Comparison of ENCODE assay signal across 9 mouse cellular contexts in the genomic region with DNA sequence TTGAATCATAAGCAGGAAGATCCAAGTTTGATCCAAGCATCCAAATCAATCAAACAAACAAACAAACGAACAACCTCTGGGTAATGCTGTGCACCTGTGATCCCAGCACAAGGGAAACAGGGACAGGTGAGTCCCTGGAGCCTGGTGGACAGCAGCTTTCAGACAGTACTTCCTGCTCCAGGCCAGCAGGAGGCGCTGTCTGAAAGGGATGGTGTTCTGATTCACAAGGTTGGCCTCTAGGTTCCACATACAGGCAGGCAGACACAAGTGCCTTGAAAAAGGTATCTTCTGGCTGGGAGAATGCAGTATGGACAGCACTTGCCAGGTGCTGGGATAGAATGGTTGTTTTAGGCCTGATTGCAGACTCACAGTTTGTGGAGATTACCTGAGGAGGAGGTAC. TPM values are rescaled to one million over a fixed set of nuclear protein-coding genes. Genes with fewer than 3 reads are reported as not detected.
A peak's percentile ranks its signal among the peaks of the same experiment; 100 is the strongest.
DNase-seq lines count a peak whose midpoint lies in the region; ATAC-seq and TF ChIP-seq lines count a peak whose summit lies in the region.
"Had no signal": no experiment of that assay in that cellular context is flagged by ENCODE, and none has a peak within 500 bp of the region (broad histone marks: within the 10 kb centered on the region; RNA-seq: fewer than 3 reads in every experiment).

No protein-coding gene starts in this region.

- no peak overlapping the region for H3K9ac ChIP-seq in heart, embryonic 12.5 days
- H3K9ac ChIP-seq: liver, embryonic 15.5 days had no signal

- DNase-seq in heart, adult 11 months = peak; percentile 85
- peak; percentile 33 for DNase-seq in 3T3-L1 (ENCODE audit: low read depth, low spot score)
- peak; percentile 82 for DNase-seq in R1 (ENCODE audit: low read depth, low spot score)
- peak; percentile 27 for DNase-seq in large intestine, adult 2 months (ENCODE audit: low read depth, low spot score)
- DNase-seq in ovary, postnatal 36 days (ENCODE audit: low spot score) = peak; percentile 59
- peak; percentile 12 for DNase-seq in yolk sac, embryonic 10.5 days (ENCODE audit: low spot score)

- H3K4me3 ChIP-seq in heart, embryonic 12.5 days = no peak overlapping the region
- no peak overlapping the region for H3K4me3 ChIP-seq in embryonic fibroblast, embryonic 13.5 days (ENCODE audit: insufficient read depth, low read length)
- H3K4me3 ChIP-seq: liver, embryonic 15.5 days had no signal

- no peak for ATAC-seq in heart, embryonic 12.5 days (ENCODE audit: insufficient number of reproducible peaks, low FRiP score)

- no peak overlapping the region for H3K27ac ChIP-seq in heart, embryonic 12.5 days (ENCODE audit: poor library complexity, severe bottlenecking)
- H3K27ac ChIP-seq in embryonic fibroblast, embryonic 13.5 days (ENCODE audit: insufficient read depth, low read length) = no peak overlapping the region
- H3K27ac ChIP-seq: liver, embryonic 15.5 days had no signal

- H3K27me3 ChIP-seq in heart, embryonic 12.5 days (replicated peaks) = no peaks in the 10 kb centered on the region
- H3K27me3 ChIP-seq: liver, embryonic 15.5 days had no signal

- WGBS in heart, embryonic 12.5 days = 10% methylated on average over 2 of the region's 2 CpGs
- WGBS in large intestine, adult 2 months = 11% methylated on average over 2 of the region's 2 CpGs

- no peaks in the 10 kb centered on the region for H3K4me1 ChIP-seq in heart, embryonic 12.5 days (replicated peaks)
- no peaks in the 10 kb centered on the region for H3K4me1 ChIP-seq in embryonic fibroblast, embryonic 13.5 days (ENCODE audit: control insufficient read depth, insufficient read depth, low read length)
- H3K4me1 ChIP-seq: liver, embryonic 15.5 days had no signal

- H3K36me3 ChIP-seq in heart, embryonic 12.5 days = no peaks in the 10 kb centered on the region
- H3K36me3 ChIP-seq: liver, embryonic 15.5 days had no signal

- no peaks in the 10 kb centered on the region for H3K9me3 ChIP-seq in heart, embryonic 12.5 days (replicated peaks)
- H3K9me3 ChIP-seq: liver, embryonic 15.5 days had no signal

- no peak for TF ChIP-seq POLR2A in embryonic fibroblast, embryonic 13.5 days (IDR thresholded peaks at IDR 0.05; ENCODE audit: low read depth, low read length)

- TF ChIP-seq CTCF in embryonic fibroblast, embryonic 13.5 days (IDR thresholded peaks at IDR 0.05; ENCODE audit: borderline replicate concordance, insufficient read depth, low read length) = peak; percentile 51; the same call in 1 of the 2 replicates

- no peak overlapping the region for H3K4me2 ChIP-seq in heart, embryonic 12.5 days
- H3K4me2 ChIP-seq: liver, embryonic 15.5 days had no signal

RNA-seq across cellular contexts. Expression of a gene that starts 40.3 kb away (rescaled TPM):
- polyA plus RNA-seq in heart, embryonic 12.5 days (2016; fragmentation: Nextera tagmentation; extraction: Ambion mirVana) = 119 and 127 TPM in 2 replicates
- polyA plus RNA-seq in embryonic fibroblast, embryonic 13.5 days (2011; ENCODE audit: insufficient read length, low read depth, missing spikeins) = 174 and 184 TPM in 2 replicates
- polyA plus RNA-seq in large intestine, adult 2 months (2012; rRNA removed) = 12.9 and 15.7 TPM in 2 replicates

Comparison
In these comparisons a context has a peak if more than half of its experiments do, and no peak if none do; other contexts are left out.
1. DNase-seq: peak in every context shown above with its lines; median percentile 85 in heart, adult 11 months; 82 in R1; 59 in ovary, postnatal 36 days; 33 in 3T3-L1; 27 in large intestine, adult 2 months; 12 in yolk sac, embryonic 10.5 days.